Mouse (Mus musculus) testis, adult 2 months (tissue): ENCODE results near the gene Sppl2c.

Experiments
- CTCF ChIP-seq: fragments of 200-500 bp; IDR thresholded peaks from 2 replicates; pipeline ENCODE4 v1.5.1; 2012; ENCODE audit warnings: low read depth, mild to moderate bottlenecking, inconsistent platforms, low read length, moderate library complexity; ENCODE audit not compliant: control insufficient read depth, insufficient read depth, insufficient replicate concordance
- POLR2A ChIP-seq: fragments of 200-500 bp; IDR thresholded peaks from 2 replicates; pipeline ENCODE4 v1.6.1; 2012; ENCODE audit warnings: low read depth, mild to moderate bottlenecking, inconsistent platforms, low read length, moderate library complexity; ENCODE audit not compliant: control insufficient read depth

GRCm38 (mm10) chr11:104159769-104160272 lies 26.3 kb upstream of the Sppl2c start:
- TF ChIP-seq POLR2A (no peak), CTCF (no peak)
